Mouse (Mus musculus) limb, embryonic 13.5 days (tissue): ENCODE data around the gene Capzb. TPM values are rescaled to one million over a fixed set of nuclear protein-coding genes. Genes with fewer than 3 reads are reported as not detected.
A peak's percentile ranks its signal among the peaks of the same experiment; 100 is the strongest.

Source experiments
- ATAC-seq: fragments of 200-750 bp; cut with Nextera tagmentation; 2 replicates; pipeline ENCODE4 v1.8.0; 2017; ENCODE audit warnings: low read depth, moderate number of reproducible peaks, moderate TSS enrichment; ENCODE audit not compliant: low FRiP score
- H3K27ac ChIP-seq: fragments of 300-500 bp; sonication (generic); 2 replicates; pipeline ENCODE4 v1.5.1; 2015; ENCODE audit warnings: inconsistent platforms, mild to moderate bottlenecking, moderate library complexity
- H3K27me3 ChIP-seq: fragments of 300-500 bp; sonication (generic); 2 replicates; pipeline ENCODE4 v1.6.1; 2015; ENCODE audit warnings: mild to moderate bottlenecking, inconsistent platforms
- H3K36me3 ChIP-seq: fragments of 300-500 bp; sonication (generic); 2 replicates; pipeline ENCODE4 v1.6.1; 2015; ENCODE audit warnings: inconsistent platforms, mild to moderate bottlenecking, moderate library complexity
- H3K4me1 ChIP-seq: fragments of 300-500 bp; sonication (generic); 2 replicates; pipeline ENCODE4 v1.6.1; 2015; ENCODE audit warnings: inconsistent platforms
- H3K4me2 ChIP-seq: fragments of 300-500 bp; sonication (generic); replicated peaks from 2 replicates; pipeline ENCODE4 v1.6.1; 2015; ENCODE audit warnings: inconsistent platforms, mild to moderate bottlenecking, moderate library complexity
- H3K4me3 ChIP-seq: fragments of 300-500 bp; sonication (generic); 2 replicates; pipeline ENCODE4 v1.5.1; 2015; ENCODE audit warnings: moderate library complexity, mild to moderate bottlenecking, inconsistent platforms
- H3K9ac ChIP-seq: fragments of 300-500 bp; sonication (generic); 2 replicates; pipeline ENCODE4 v1.6.1; 2015; ENCODE audit warnings: mild to moderate bottlenecking, inconsistent platforms
- H3K9me3 ChIP-seq: fragments of 300-500 bp; sonication (generic); 2 replicates; pipeline ENCODE4 v1.6.1; 2016; ENCODE audit warnings: inconsistent platforms
- WGBS: fragments of 180-500 bp; shearing (Covaris S2); methylation state at CpG from one replicate; pipeline ENCODE4 v1.1.7; 2015; 5-methylcytosine and 5-hydroxymethylcytosine counted together
- polyA plus RNA-seq: library from polyadenylated mRNA; unstranded; fragments of >200 nt; fragmentation: Nextera tagmentation; extraction: Ambion mirVana; gene quantifications from 2 replicates; pipeline ENCODE4 v1.2.1, GENCODE M21; 2015

Capzb gene
- polyA plus RNA-seq, 1 experiment from 2014 or later, result 406 TPM

GRCm38 (mm10) chr4:139185766-139186442 is 6.8 kb upstream of the Capzb start:
- Histone ChIP-seq H3K4me2 (no peak overlapping the region), H3K9ac (no peak overlapping the region), H3K9me3 (no peaks in the 10 kb centered on the region), H3K27me3 (no peaks in the 10 kb centered on the region), H3K36me3 (no peaks in the 10 kb centered on the region), H3K27ac (no peak overlapping the region), H3K4me3 (no peak overlapping the region), H3K4me1 (no peaks in the 10 kb centered on the region)
- no peak for ATAC-seq
- WGBS, result 88% methylated on average over 5 of the region's 5 CpGs

GRCm38 (mm10) chr4:139187930-139188329 is 4.8 kb upstream of the Capzb start:
- 84% methylated on average over 11 of the region's 11 CpGs for WGBS
- no peak overlapping the region for H3K4me3 ChIP-seq
- H3K9ac ChIP-seq, result no peak overlapping the region
- no peaks in the 10 kb centered on the region for H3K36me3 ChIP-seq
- H3K4me1 ChIP-seq, result peaks cover 12% of the 10 kb centered on the region
- H3K9me3 ChIP-seq, result no peaks in the 10 kb centered on the region
- H3K4me2 ChIP-seq, result no peak overlapping the region
- no peaks in the 10 kb centered on the region for H3K27me3 ChIP-seq
- no peak overlapping the region for H3K27ac ChIP-seq
- no peak for ATAC-seq

GRCm38 (mm10) chr4:139191605-139192498 is 847 bp upstream of the Capzb start:
- H3K27ac ChIP-seq, result peak overlapping the region; percentile 77
- H3K4me1 ChIP-seq, result peaks cover 44% of the 10 kb centered on the region
- H3K9me3 ChIP-seq, result no peaks in the 10 kb centered on the region
- ATAC-seq, result no peak; the same call in 1 of the 2 replicates
- 0 out of 2 replicates have a peak, but pooled peaks cover 4% of the 10 kb centered on the region for H3K36me3 ChIP-seq
- H3K27me3 ChIP-seq, result no peaks in the 10 kb centered on the region
- WGBS, result 19% methylated on average over 19 of the region's 19 CpGs
- peak overlapping the region; percentile 71 for H3K4me2 ChIP-seq
- peak overlapping the region; percentile 75 for H3K9ac ChIP-seq
- H3K4me3 ChIP-seq, result peak overlapping the region; percentile 98

- Histone ChIP-seq H3K36me3 (0 out of 2 replicates have a peak, but pooled peaks cover 4% of the 10 kb centered on the region), H3K9ac (peak overlapping the region; percentile 87), H3K4me3 (peak overlapping the region; percentile 98), H3K27me3 (no peaks in the 10 kb centered on the region), H3K27ac (peak overlapping the region; percentile 77), H3K9me3 (no peaks in the 10 kb centered on the region), H3K4me2 (peak overlapping the region; percentile 100), H3K4me1 (peaks cover 57% of the 10 kb centered on the region)
- no peak; the same call in none of the 2 replicates for ATAC-seq
- WGBS, result 4% methylated on average over 34 of the region's 35 CpGs
These were observed 736 bp downstream of the Capzb start for GRCm38 (mm10) chr4:139193176-139194093.

GRCm38 (mm10) chr4:139195101-139195500 is 2.4 kb downstream of the Capzb start:
- no peak overlapping the region for H3K27ac ChIP-seq
- peaks cover 14% of the 10 kb centered on the region for H3K36me3 ChIP-seq
- H3K9ac ChIP-seq, result peak overlapping the region; percentile 43
- 83% methylated on average over 5 of the region's 5 CpGs for WGBS
- H3K9me3 ChIP-seq, result no peaks in the 10 kb centered on the region
- peak overlapping the region; percentile 100 for H3K4me2 ChIP-seq
- peaks cover 57% of the 10 kb centered on the region for H3K4me1 ChIP-seq
- H3K4me3 ChIP-seq, result peak overlapping the region; percentile 98; the same call in 1 of the 2 replicates
- no peak for ATAC-seq
- no peaks in the 10 kb centered on the region for H3K27me3 ChIP-seq

- Histone ChIP-seq H3K36me3 (peaks cover 28% of the 10 kb centered on the region), H3K9ac (0 out of 2 replicates have a peak overlapping the region, but pooled peaks have one; percentile 21), H3K4me1 (peaks cover 53% of the 10 kb centered on the region), H3K4me3 (no peak overlapping the region), H3K27me3 (no peaks in the 10 kb centered on the region), H3K27ac (no peak overlapping the region), H3K9me3 (no peaks in the 10 kb centered on the region), H3K4me2 (no peak overlapping the region)
- 88% methylated on average over 6 of the region's 6 CpGs for WGBS
- no peak for ATAC-seq
These were observed 3.8 kb downstream of the Capzb start for GRCm38 (mm10) chr4:139196464-139196863.

- no peak for ATAC-seq
- Histone ChIP-seq H3K9ac (no peak overlapping the region), H3K27me3 (no peaks in the 10 kb centered on the region), H3K4me3 (no peak overlapping the region), H3K27ac (no peak overlapping the region; the same call in 1 of the 2 replicates), H3K36me3 (peaks cover 33% of the 10 kb centered on the region), H3K4me1 (peaks cover 48% of the 10 kb centered on the region), H3K4me2 (no peak overlapping the region), H3K9me3 (no peaks in the 10 kb centered on the region)
- WGBS, result 69% methylated on average over 6 of the region's 6 CpGs
These were observed 4.2 kb downstream of the Capzb start for GRCm38 (mm10) chr4:139196949-139197348.

- WGBS, result 76% methylated on average over 5 of the region's 5 CpGs
- no peak overlapping the region for H3K4me3 ChIP-seq
- no peaks in the 10 kb centered on the region for H3K9me3 ChIP-seq
- no peak for ATAC-seq
- H3K4me2 ChIP-seq, result no peak overlapping the region
- no peak overlapping the region for H3K9ac ChIP-seq
- peaks cover 46% of the 10 kb centered on the region for H3K4me1 ChIP-seq
- H3K27me3 ChIP-seq, result no peaks in the 10 kb centered on the region
- peaks cover 36% of the 10 kb centered on the region for H3K36me3 ChIP-seq
- no peak overlapping the region; the same call in 1 of the 2 replicates for H3K27ac ChIP-seq
These were observed 4.8 kb downstream of the Capzb start for GRCm38 (mm10) chr4:139197453-139197852.

GRCm38 (mm10) chr4:139198004-139198689 is 5.4 kb downstream of the Capzb start:
- peaks cover 46% of the 10 kb centered on the region for H3K4me1 ChIP-seq
- 64% methylated on average over 9 of the region's 9 CpGs for WGBS
- H3K4me2 ChIP-seq, result no peak overlapping the region
- H3K27me3 ChIP-seq, result no peaks in the 10 kb centered on the region
- no peaks in the 10 kb centered on the region for H3K9me3 ChIP-seq
- H3K36me3 ChIP-seq, result peaks cover 42% of the 10 kb centered on the region
- H3K27ac ChIP-seq, result no peak overlapping the region
- H3K9ac ChIP-seq, result no peak overlapping the region
- ATAC-seq, result no peak
- H3K4me3 ChIP-seq, result no peak overlapping the region

- Histone ChIP-seq H3K4me2 (no peak overlapping the region), H3K4me3 (no peak overlapping the region), H3K9me3 (no peaks in the 10 kb centered on the region), H3K27me3 (no peaks in the 10 kb centered on the region), H3K27ac (no peak overlapping the region), H3K36me3 (peaks cover 42% of the 10 kb centered on the region), H3K4me1 (peaks cover 44% of the 10 kb centered on the region), H3K9ac (no peak overlapping the region)
- WGBS, result 91% methylated on average over 9 of the region's 9 CpGs
- ATAC-seq, result no peak
These were observed 6.4 kb downstream of the Capzb start for GRCm38 (mm10) chr4:139199126-139199525.

- H3K4me1 ChIP-seq, result peaks cover 42% of the 10 kb centered on the region
- H3K36me3 ChIP-seq, result peaks cover 43% of the 10 kb centered on the region
- no peak overlapping the region for H3K27ac ChIP-seq
- H3K27me3 ChIP-seq, result no peaks in the 10 kb centered on the region
- H3K4me2 ChIP-seq, result no peak overlapping the region
- no peak overlapping the region for H3K9ac ChIP-seq
- no peak for ATAC-seq
- no peak overlapping the region for H3K4me3 ChIP-seq
- 96% methylated on average over 8 of the region's 8 CpGs for WGBS
- no peaks in the 10 kb centered on the region for H3K9me3 ChIP-seq
These were observed 7.1 kb downstream of the Capzb start for GRCm38 (mm10) chr4:139199703-139200340.
